Mouse (Mus musculus): ENCODE measurements around the gene Dcaf6.

DNA sequence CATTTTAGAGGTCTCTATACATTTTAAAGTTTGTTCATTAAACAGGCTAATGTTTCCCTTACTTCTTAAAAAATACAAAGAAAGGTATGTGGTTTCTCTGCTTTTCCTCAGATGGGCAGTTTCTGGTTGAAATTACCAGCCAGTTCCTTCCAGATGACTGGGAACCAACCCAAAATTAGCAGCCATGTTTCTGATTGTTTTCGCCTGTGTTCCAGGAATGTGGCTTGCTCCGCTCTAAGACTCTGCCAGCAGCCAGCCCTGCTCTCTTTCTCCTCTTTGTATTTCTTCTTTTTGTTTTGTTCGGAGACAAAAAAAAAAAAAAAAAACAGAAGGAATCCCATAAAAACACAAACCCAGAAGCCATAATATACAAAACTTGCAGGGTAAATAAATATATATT, 38.6 kb upstream of the Dcaf6 start:
- no peak for TF ChIP-seq CTCF (IDR thresholded peaks at IDR 0.05; ENCODE audit: control insufficient read depth, insufficient read depth, low read length)
- TF ChIP-seq POLR2A (IDR thresholded peaks at IDR 0.05; ENCODE audit: borderline replicate concordance, control insufficient read depth, low read depth, low read length), result no peak

Measured in bone marrow, adult 2 months (tissue).